Mouse (Mus musculus) kidney, embryonic 15.5 days (tissue): ENCODE results near the gene Cnot1. TPM values are rescaled to one million over a fixed set of nuclear protein-coding genes. Genes with fewer than 3 reads are reported as not detected.
"Not testable (repeated sequence)": the region's sequence is repeated elsewhere in the genome, so short reads cannot be mapped to it uniquely, and the experiment has no call there.

Experiments used
- ATAC-seq: fragments of 200-750 bp; cut with Nextera tagmentation; replicated peaks from 2 replicates; pipeline ENCODE4 v1.8.0; 2017; ENCODE audit warnings: moderate TSS enrichment; ENCODE audit not compliant: low FRiP score
- H3K27ac ChIP-seq: fragments of 300-500 bp; sonication (generic); 2 replicates; pipeline ENCODE4 v1.5.1; 2015; ENCODE audit warnings: mild to moderate bottlenecking, inconsistent platforms
- H3K27me3 ChIP-seq: fragments of 300-500 bp; sonication (generic); 2 replicates; pipeline ENCODE4 v1.6.1; 2015; ENCODE audit warnings: inconsistent platforms
- H3K36me3 ChIP-seq: fragments of 300-500 bp; sonication (generic); 2 replicates; pipeline ENCODE4 v1.6.1; 2015; ENCODE audit warnings: inconsistent platforms
- H3K4me1 ChIP-seq: fragments of 300-500 bp; sonication (generic); 2 replicates; pipeline ENCODE4 v1.6.1; 2015; ENCODE audit warnings: inconsistent platforms
- H3K4me2 ChIP-seq: fragments of 300-500 bp; sonication (generic); 2 replicates; pipeline ENCODE4 v1.6.1; 2015; ENCODE audit warnings: moderate library complexity, mild to moderate bottlenecking, inconsistent platforms
- H3K4me3 ChIP-seq: fragments of 300-500 bp; sonication (generic); replicated peaks from 2 replicates; pipeline ENCODE4 v1.5.1; 2015; ENCODE audit warnings: mild to moderate bottlenecking, inconsistent platforms
- H3K9ac ChIP-seq: fragments of 300-500 bp; sonication (generic); 2 replicates; pipeline ENCODE4 v1.6.1; 2015; ENCODE audit warnings: mild to moderate bottlenecking, inconsistent platforms
- H3K9me3 ChIP-seq: fragments of 300-500 bp; sonication (generic); replicated peaks from 2 replicates; pipeline ENCODE4 v1.6.1; 2016; ENCODE audit warnings: inconsistent platforms
- WGBS: fragments of 180-500 bp; shearing (Covaris S2); methylation state at CpG from one replicate; pipeline ENCODE4 v1.1.7; 2015; ENCODE audit warnings: mixed read lengths; 5-methylcytosine and 5-hydroxymethylcytosine counted together
- polyA plus RNA-seq: library from polyadenylated mRNA; unstranded; fragments of >200 nt; fragmentation: Nextera tagmentation; extraction: Ambion mirVana; gene quantifications from 2 replicates; pipeline ENCODE4 v1.2.1, GENCODE M21; 2015

The Cnot1 gene
- polyA plus RNA-seq, 1 experiment from 2014 or later, result 76.2 TPM

- Histone ChIP-seq H3K27me3 (no peaks in the 10 kb centered on the region), H3K4me3 (no peak overlapping the region), H3K4me2 (no peak overlapping the region), H3K9ac (no peak overlapping the region), H3K36me3 (peaks cover 22% of the 10 kb centered on the region), H3K9me3 (no peaks in the 10 kb centered on the region), H3K4me1 (peaks cover 15% of the 10 kb centered on the region), H3K27ac (no peak overlapping the region)
- ATAC-seq, result no peak
- 73% methylated on average over 4 of the region's 4 CpGs for WGBS
These were observed 28.6 kb upstream of the Cnot1 start for GRCm38 (mm10) chr8:95835891-95836290.

- Histone ChIP-seq H3K4me2 (peak overlapping the region; percentile 66), H3K27me3 (no peaks in the 10 kb centered on the region), H3K36me3 (peaks cover 11% of the 10 kb centered on the region; the same call in 1 of the 2 replicates), H3K4me1 (peaks cover 15% of the 10 kb centered on the region), H3K9ac (peak overlapping the region; percentile 14; the same call in 1 of the 2 replicates), H3K27ac (peak overlapping the region; percentile 37; the same call in 1 of the 2 replicates), H3K9me3 (no peaks in the 10 kb centered on the region), H3K4me3 (peak overlapping the region; percentile 44)
- under 1% methylated on average over 16 of the region's 16 CpGs for WGBS
- peak; percentile 84 for ATAC-seq
These were observed 26.2 kb upstream of the Cnot1 start for GRCm38 (mm10) chr8:95833435-95833984.

- Histone ChIP-seq H3K36me3 (peaks cover 11% of the 10 kb centered on the region; the same call in 1 of the 2 replicates), H3K27ac (0 out of 2 replicates have a peak overlapping the region, but pooled peaks have one; percentile 41), H3K4me3 (peak overlapping the region; percentile 44), H3K27me3 (no peaks in the 10 kb centered on the region), H3K9me3 (no peaks in the 10 kb centered on the region), H3K4me2 (peak overlapping the region; percentile 66), H3K4me1 (peaks cover 15% of the 10 kb centered on the region), H3K9ac (no peak overlapping the region)
- ATAC-seq, result peak; percentile 71
- 16% methylated on average over 16 of the region's 16 CpGs for WGBS
These were observed 25.6 kb upstream of the Cnot1 start for GRCm38 (mm10) chr8:95832603-95833434.

GRCm38 (mm10) chr8:95830144-95830543 is 22.9 kb upstream of the Cnot1 start:
- 75% methylated on average over 3 of the region's 3 CpGs for WGBS
- no peak overlapping the region for H3K9ac ChIP-seq
- H3K27ac ChIP-seq, result no peak overlapping the region
- no peak overlapping the region for H3K4me2 ChIP-seq
- H3K4me1 ChIP-seq, result peaks cover 15% of the 10 kb centered on the region
- H3K4me3 ChIP-seq, result no peak overlapping the region
- H3K36me3 ChIP-seq, result no peaks in the 10 kb centered on the region
- no peaks in the 10 kb centered on the region for H3K9me3 ChIP-seq
- no peak for ATAC-seq
- H3K27me3 ChIP-seq, result no peaks in the 10 kb centered on the region

GRCm38 (mm10) chr8:95825162-95825561 is 17.9 kb upstream of the Cnot1 start, which contains the start of gene Sap18b:
Gene Sap18b, plus strand, starts transcription at chr8:95825346.
- not testable (repeated sequence) for H3K27me3 ChIP-seq, H3K4me3 ChIP-seq, H3K9me3 ChIP-seq, H3K4me1 ChIP-seq, H3K4me2 ChIP-seq, H3K27ac ChIP-seq, ATAC-seq, H3K36me3 ChIP-seq, H3K9ac ChIP-seq
- WGBS, result 65% methylated on average over 25 of the region's 25 CpGs

- 79% methylated on average over 3 of the region's 3 CpGs for WGBS
- H3K4me2 ChIP-seq, result no peak overlapping the region
- H3K27me3 ChIP-seq, result no peaks in the 10 kb centered on the region
- no peaks in the 10 kb centered on the region for H3K4me1 ChIP-seq
- no peaks in the 10 kb centered on the region for H3K9me3 ChIP-seq
- no peak overlapping the region for H3K9ac ChIP-seq
- H3K4me3 ChIP-seq, result no peak overlapping the region
- H3K27ac ChIP-seq, result no peak overlapping the region
- no peaks in the 10 kb centered on the region for H3K36me3 ChIP-seq
- ATAC-seq, result no peak
These were observed 15.4 kb upstream of the Cnot1 start for GRCm38 (mm10) chr8:95822699-95823098.

GRCm38 (mm10) chr8:95822096-95822495 is 14.8 kb upstream of the Cnot1 start:
- Histone ChIP-seq H3K27me3 (no peaks in the 10 kb centered on the region), H3K4me3 (no peak overlapping the region), H3K9ac (no peak overlapping the region), H3K9me3 (no peaks in the 10 kb centered on the region), H3K27ac (no peak overlapping the region), H3K4me2 (no peak overlapping the region), H3K4me1 (no peaks in the 10 kb centered on the region), H3K36me3 (no peaks in the 10 kb centered on the region)
- ATAC-seq, result no peak
- 86% methylated on average over 5 of the region's 5 CpGs for WGBS

- H3K4me2 ChIP-seq, result no peak overlapping the region
- WGBS, result 91% methylated on average over 6 of the region's 6 CpGs
- no peak overlapping the region for H3K9ac ChIP-seq
- no peaks in the 10 kb centered on the region for H3K9me3 ChIP-seq
- H3K27me3 ChIP-seq, result no peaks in the 10 kb centered on the region
- no peaks in the 10 kb centered on the region for H3K36me3 ChIP-seq
- H3K4me3 ChIP-seq, result no peak overlapping the region
- peaks cover 2% of the 10 kb centered on the region; the same call in 1 of the 2 replicates for H3K4me1 ChIP-seq
- H3K27ac ChIP-seq, result no peak overlapping the region
- no peak for ATAC-seq
These were observed 14.0 kb upstream of the Cnot1 start for GRCm38 (mm10) chr8:95821266-95821665.

GRCm38 (mm10) chr8:95818211-95818610 is 10.9 kb upstream of the Cnot1 start:
- WGBS, result 36% methylated on average over 1 of the region's 1 CpGs
- Histone ChIP-seq H3K27me3 (no peaks in the 10 kb centered on the region), H3K4me2 (no peak overlapping the region), H3K4me1 (peaks cover 5% of the 10 kb centered on the region), H3K9me3 (no peaks in the 10 kb centered on the region), H3K9ac (no peak overlapping the region), H3K36me3 (no peaks in the 10 kb centered on the region), H3K27ac (no peak overlapping the region), H3K4me3 (no peak overlapping the region)
- no peak for ATAC-seq

GRCm38 (mm10) chr8:95817597-95817996 is 10.3 kb upstream of the Cnot1 start:
- ATAC-seq, result no peak
- no peaks in the 10 kb centered on the region for H3K36me3 ChIP-seq
- H3K4me3 ChIP-seq, result no peak overlapping the region
- H3K4me2 ChIP-seq, result no peak overlapping the region
- no peak overlapping the region for H3K27ac ChIP-seq
- no peaks in the 10 kb centered on the region for H3K9me3 ChIP-seq
- peaks cover 5% of the 10 kb centered on the region for H3K4me1 ChIP-seq
- no peak overlapping the region for H3K9ac ChIP-seq
- 70% methylated on average over 3 of the region's 3 CpGs for WGBS
- H3K27me3 ChIP-seq, result no peaks in the 10 kb centered on the region

- H3K4me3 ChIP-seq, result no peak overlapping the region
- no peak for ATAC-seq
- 31% methylated on average over 6 of the region's 6 CpGs for WGBS
These were observed 8.9 kb upstream of the Cnot1 start for GRCm38 (mm10) chr8:95816044-95816708.

GRCm38 (mm10) chr8:95810184-95810591 is 2.9 kb upstream of the Cnot1 start:
- H3K36me3 ChIP-seq, result 0 out of 2 replicates have a peak, but pooled peaks cover under 1% of the 10 kb centered on the region
- H3K9ac ChIP-seq, result no peak overlapping the region
- H3K4me2 ChIP-seq, result no peak overlapping the region
- no peaks in the 10 kb centered on the region for H3K27me3 ChIP-seq
- no peak overlapping the region for H3K4me3 ChIP-seq
- ATAC-seq, result no peak
- peaks cover 12% of the 10 kb centered on the region for H3K4me1 ChIP-seq
- WGBS, result 60% methylated on average over 3 of the region's 3 CpGs
- H3K27ac ChIP-seq, result no peak overlapping the region
- H3K9me3 ChIP-seq, result no peaks in the 10 kb centered on the region

More at GRCm38 (mm10) chr8:95816044-95816708, 8.9 kb upstream of the Cnot1 start:
- H3K4me2 ChIP-seq, result no peak overlapping the region
- H3K9ac ChIP-seq, result no peak overlapping the region
- H3K4me1 ChIP-seq, result peaks cover 5% of the 10 kb centered on the region
- no peaks in the 10 kb centered on the region for H3K36me3 ChIP-seq
- no peaks in the 10 kb centered on the region for H3K9me3 ChIP-seq
- no peak overlapping the region for H3K27ac ChIP-seq
- H3K27me3 ChIP-seq, result no peaks in the 10 kb centered on the region
